Mouse (Mus musculus) hindbrain, embryonic 15.5 days (tissue): ENCODE measurements around the gene Slc27a1. TPM values are rescaled to one million over a fixed set of nuclear protein-coding genes. Genes with fewer than 3 reads are reported as not detected.

ENCODE experiments used
- ATAC-seq: fragments of 200-750 bp; cut with Nextera tagmentation; 2 replicates; pipeline ENCODE4 v1.8.0; 2017; ENCODE audit warnings: low read depth, moderate number of reproducible peaks, moderate TSS enrichment; ENCODE audit not compliant: low FRiP score
- H3K27ac ChIP-seq: fragments of 300-500 bp; sonication (generic); replicated peaks from 2 replicates; pipeline ENCODE4 v1.5.1; 2015; ENCODE audit warnings: mild to moderate bottlenecking, inconsistent platforms
- H3K27me3 ChIP-seq: fragments of 300-500 bp; sonication (generic); 2 replicates; pipeline ENCODE4 v1.6.1; 2015; ENCODE audit warnings: control low read depth, inconsistent platforms
- H3K36me3 ChIP-seq: fragments of 300-500 bp; sonication (generic); 2 replicates; pipeline ENCODE4 v1.6.1; 2015; ENCODE audit warnings: control low read depth, inconsistent platforms
- H3K4me1 ChIP-seq: fragments of 300-500 bp; sonication (generic); replicated peaks from 2 replicates; pipeline ENCODE4 v1.6.1; 2015; ENCODE audit warnings: control low read depth, inconsistent platforms
- H3K4me2 ChIP-seq: fragments of 300-500 bp; sonication (generic); 2 replicates; pipeline ENCODE4 v1.6.1; 2015; ENCODE audit warnings: moderate library complexity, mild to moderate bottlenecking, inconsistent platforms
- H3K4me3 ChIP-seq: fragments of 300-500 bp; sonication (generic); 2 replicates; pipeline ENCODE4 v1.5.1; 2015; ENCODE audit warnings: mild to moderate bottlenecking, inconsistent platforms
- H3K9ac ChIP-seq: fragments of 300-500 bp; sonication (generic); 2 replicates; pipeline ENCODE4 v1.6.1; 2015; ENCODE audit warnings: inconsistent platforms
- H3K9me3 ChIP-seq: fragments of 300-500 bp; sonication (generic); 2 replicates; pipeline ENCODE4 v1.6.1; 2016; ENCODE audit warnings: control low read depth, inconsistent platforms
- WGBS: fragments of 180-500 bp; shearing (Covaris S2); methylation state at CpG from one replicate; pipeline ENCODE4 v1.1.7; 2015; 5-methylcytosine and 5-hydroxymethylcytosine counted together
- polyA plus RNA-seq: library from polyadenylated mRNA; unstranded; fragments of >200 nt; fragmentation: Nextera tagmentation; extraction: Ambion mirVana; gene quantifications from 2 replicates; pipeline ENCODE4 v1.2.1, GENCODE M21; 2015

Gene Slc27a1
- polyA plus RNA-seq, 1 experiment from 2014 or later, result 87.4 TPM

DNA sequence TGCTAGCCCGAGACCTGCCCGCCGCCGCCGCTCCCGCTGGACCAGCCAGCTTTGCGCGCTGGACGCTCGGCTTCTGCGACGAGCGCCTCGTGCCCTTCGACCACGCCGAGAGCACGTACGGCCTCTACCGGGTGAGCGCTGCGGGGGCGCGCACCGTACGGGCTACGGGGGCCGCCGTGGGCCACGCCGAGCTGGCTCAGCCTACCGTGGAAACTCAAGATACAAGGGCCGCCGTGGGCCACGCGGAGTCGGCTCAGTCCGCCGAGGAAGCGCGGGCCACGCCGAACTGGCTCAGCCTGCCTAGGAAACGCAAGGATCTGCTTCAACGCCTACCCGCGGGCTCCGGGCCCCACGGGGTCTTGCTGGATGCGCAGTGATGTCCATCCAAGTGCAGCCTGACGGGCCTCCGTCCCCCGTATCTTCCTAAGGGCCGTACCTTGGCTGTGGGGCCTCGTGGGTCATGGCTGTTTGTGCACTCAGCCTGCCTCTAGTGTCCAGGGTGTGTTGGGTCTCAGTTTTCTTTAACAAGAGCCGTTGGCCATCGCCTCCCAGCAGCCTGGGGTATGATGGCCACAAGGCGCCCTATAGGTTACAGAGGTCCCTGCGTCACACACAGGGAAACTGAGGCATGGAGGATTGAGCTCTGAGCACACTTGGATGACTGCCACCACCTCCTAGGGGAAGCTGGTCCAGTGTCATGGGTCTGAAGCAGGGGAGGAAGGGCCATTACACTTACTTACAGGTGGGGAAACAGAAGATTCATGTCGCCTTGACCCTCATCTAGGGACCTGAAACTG, 23.9 kb downstream of the Slc27a1 start:
- Histone ChIP-seq H3K27ac (peak overlapping the region; percentile 99), H3K4me2 (peak overlapping the region; percentile 97), H3K9ac (peak overlapping the region; percentile 94), H3K9me3 (no peaks in the 10 kb centered on the region), H3K4me1 (peaks cover 34% of the 10 kb centered on the region), H3K36me3 (no peaks in the 10 kb centered on the region), H3K4me3 (peak overlapping the region; percentile 83), H3K27me3 (no peaks in the 10 kb centered on the region)
- peak; percentile 77 for ATAC-seq
- 5% methylated on average over 60 of the region's 60 CpGs for WGBS

DNA sequence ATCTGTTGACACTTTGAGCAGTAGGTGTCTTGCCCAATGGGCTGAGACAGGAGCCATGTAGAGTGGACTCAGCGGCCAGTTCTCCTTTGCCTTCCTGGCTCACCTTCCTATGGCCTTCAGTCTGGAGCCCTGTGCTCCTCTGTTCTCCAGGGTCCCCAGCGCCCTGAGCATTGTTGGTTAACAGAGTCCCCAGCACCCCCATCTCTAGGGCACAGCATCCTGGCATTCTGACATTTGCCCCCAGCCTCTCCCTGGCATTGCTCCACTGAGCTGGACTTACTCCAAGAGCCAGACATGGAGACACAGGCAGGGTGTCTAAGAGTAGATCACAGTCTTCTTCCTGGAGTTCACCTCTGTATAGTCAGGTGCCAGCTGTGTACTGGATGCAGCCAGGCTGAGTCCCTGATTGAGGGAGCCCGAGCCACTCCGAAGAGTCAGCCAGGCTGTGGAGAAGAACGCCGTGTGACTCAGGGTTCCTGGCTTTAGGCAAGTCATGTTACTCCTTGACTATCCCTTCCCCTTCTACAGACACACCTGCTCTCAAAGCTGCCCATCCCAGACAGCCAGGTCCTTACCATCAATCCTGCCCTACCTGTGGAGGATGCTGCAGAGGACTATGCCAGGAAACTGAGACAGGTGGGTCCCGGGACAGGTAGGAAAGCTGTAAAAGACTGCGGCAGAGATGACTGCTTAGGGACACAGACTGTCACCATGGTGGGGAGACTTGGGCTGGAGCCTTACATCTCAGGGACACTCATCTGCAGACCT, 25.1 kb downstream of the Slc27a1 start:
- no peak overlapping the region; the same call in 1 of the 2 replicates for H3K4me3 ChIP-seq
- ATAC-seq, result no peak
- H3K4me2 ChIP-seq, result peak overlapping the region; percentile 97; the same call in 1 of the 2 replicates
- peaks cover 34% of the 10 kb centered on the region for H3K4me1 ChIP-seq
- H3K27me3 ChIP-seq, result no peaks in the 10 kb centered on the region
- H3K36me3 ChIP-seq, result no peaks in the 10 kb centered on the region
- 95% methylated on average over 8 of the region's 8 CpGs for WGBS
- no peaks in the 10 kb centered on the region for H3K9me3 ChIP-seq
- peak overlapping the region; percentile 2; the same call in 1 of the 2 replicates for H3K9ac ChIP-seq
- peak overlapping the region; percentile 99; the same call in 1 of the 2 replicates for H3K27ac ChIP-seq

DNA sequence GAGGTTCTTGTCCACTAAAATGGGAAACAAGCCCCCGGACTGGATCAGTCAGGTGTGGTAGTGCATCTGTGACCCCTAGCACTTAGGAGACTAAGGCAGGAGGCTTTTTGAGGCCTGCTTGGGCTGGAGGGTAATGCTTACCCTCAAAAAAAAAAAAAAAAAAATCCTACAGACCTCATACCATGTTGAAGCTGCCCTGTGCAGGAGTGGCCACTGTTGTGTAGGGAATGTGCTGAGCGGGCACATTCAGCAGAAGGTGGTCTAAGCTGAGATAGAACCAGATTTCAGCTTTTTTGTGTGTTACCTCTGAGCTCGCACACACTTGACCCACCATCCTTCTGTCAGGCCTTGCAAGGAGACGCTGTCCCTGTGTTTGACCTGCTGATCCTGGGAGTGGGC, 25.6 kb downstream of the Slc27a1 start:
- Histone ChIP-seq H3K9ac (0 out of 2 replicates have a peak overlapping the region, but pooled peaks have one; percentile 2), H3K27me3 (no peaks in the 10 kb centered on the region), H3K4me2 (no peak overlapping the region), H3K4me1 (peaks cover 34% of the 10 kb centered on the region), H3K36me3 (no peaks in the 10 kb centered on the region), H3K4me3 (no peak overlapping the region), H3K27ac (no peak overlapping the region), H3K9me3 (no peaks in the 10 kb centered on the region)
- ATAC-seq, result no peak
- 99% methylated on average over 4 of the region's 4 CpGs for WGBS

DNA sequence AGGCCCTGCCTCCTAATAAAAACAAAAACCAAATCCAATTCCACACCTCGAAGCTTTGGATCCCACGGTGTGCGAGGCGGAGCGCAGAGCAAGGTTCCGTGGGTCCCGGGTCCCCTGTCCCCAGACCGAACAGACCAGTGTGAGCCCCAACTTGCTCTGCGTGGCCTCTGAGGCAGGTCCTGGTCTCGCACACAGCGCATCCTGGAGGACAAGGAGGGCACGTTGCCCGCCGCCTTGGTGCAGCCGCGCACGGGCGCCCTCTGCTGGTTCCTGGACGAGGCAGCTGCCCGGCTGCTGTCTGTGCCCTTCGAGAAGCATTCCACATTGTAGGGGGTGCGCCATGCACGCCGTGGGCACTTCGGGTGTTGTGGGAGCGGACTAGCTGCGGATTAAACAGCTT, 27.2 kb downstream of the Slc27a1 start:
- Histone ChIP-seq H3K4me1 (peaks cover 29% of the 10 kb centered on the region), H3K9ac (no peak overlapping the region), H3K36me3 (peaks cover 4% of the 10 kb centered on the region; the same call in 1 of the 2 replicates), H3K4me2 (peak overlapping the region; percentile 29), H3K9me3 (no peaks in the 10 kb centered on the region), H3K27me3 (peaks cover 12% of the 10 kb centered on the region), H3K27ac (no peak overlapping the region), H3K4me3 (peak overlapping the region; percentile 9; the same call in 1 of the 2 replicates)
- no peak for ATAC-seq
- 7% methylated on average over 27 of the region's 27 CpGs for WGBS

DNA sequence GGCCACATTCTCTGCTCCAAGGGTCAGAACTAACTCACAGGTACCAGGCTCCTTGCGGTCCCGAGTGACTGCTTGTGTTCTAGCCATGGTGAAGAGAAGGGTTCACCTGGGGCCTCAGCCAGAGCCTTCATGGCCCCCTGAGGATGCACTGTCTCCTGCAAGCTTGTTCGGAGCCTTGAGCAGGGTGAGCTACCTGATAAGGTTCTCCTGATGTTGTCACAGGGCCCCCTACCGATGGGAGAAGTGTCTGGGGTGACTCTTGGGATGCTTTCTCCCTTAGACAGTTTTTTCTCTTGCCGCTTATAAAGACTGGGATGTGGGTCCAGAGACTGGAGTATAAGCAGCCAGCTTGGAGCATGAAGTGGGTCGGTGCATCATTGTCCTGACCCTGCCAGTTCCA, 27.7 kb downstream of the Slc27a1 start:
- 59% methylated on average over 6 of the region's 6 CpGs for WGBS
- Histone ChIP-seq H3K4me1 (peaks cover 24% of the 10 kb centered on the region), H3K9ac (no peak overlapping the region), H3K27me3 (peaks cover 15% of the 10 kb centered on the region), H3K9me3 (no peaks in the 10 kb centered on the region), H3K4me2 (no peak overlapping the region), H3K36me3 (peaks cover 4% of the 10 kb centered on the region; the same call in 1 of the 2 replicates), H3K4me3 (no peak overlapping the region), H3K27ac (no peak overlapping the region)
- no peak for ATAC-seq

DNA sequence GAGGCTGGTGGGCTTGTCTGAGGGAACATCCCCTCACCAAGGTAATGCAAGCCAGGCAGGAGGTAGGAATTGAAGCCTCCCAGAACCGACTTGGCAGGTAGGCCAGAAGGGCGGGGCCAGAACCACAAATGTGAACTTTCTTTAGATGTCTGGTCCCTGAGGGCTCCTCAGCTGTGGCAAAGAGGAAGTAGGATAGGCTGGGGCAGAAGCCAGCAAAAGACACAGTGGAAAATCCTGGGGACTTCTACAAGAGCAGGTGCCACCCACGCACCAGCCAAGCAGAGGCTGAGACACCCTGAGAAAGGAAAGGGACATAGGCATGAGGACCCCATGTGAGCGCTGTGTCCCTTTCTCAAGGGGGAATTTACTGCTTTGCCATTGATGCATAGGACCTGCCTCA, 28.1 kb downstream of the Slc27a1 start:
- Histone ChIP-seq H3K27me3 (peaks cover 20% of the 10 kb centered on the region), H3K9me3 (no peaks in the 10 kb centered on the region), H3K36me3 (peaks cover 4% of the 10 kb centered on the region; the same call in 1 of the 2 replicates), H3K4me1 (peaks cover 24% of the 10 kb centered on the region), H3K9ac (no peak overlapping the region), H3K4me2 (no peak overlapping the region), H3K27ac (no peak overlapping the region), H3K4me3 (no peak overlapping the region)
- WGBS, result 85% methylated on average over 4 of the region's 4 CpGs
- no peak for ATAC-seq

DNA sequence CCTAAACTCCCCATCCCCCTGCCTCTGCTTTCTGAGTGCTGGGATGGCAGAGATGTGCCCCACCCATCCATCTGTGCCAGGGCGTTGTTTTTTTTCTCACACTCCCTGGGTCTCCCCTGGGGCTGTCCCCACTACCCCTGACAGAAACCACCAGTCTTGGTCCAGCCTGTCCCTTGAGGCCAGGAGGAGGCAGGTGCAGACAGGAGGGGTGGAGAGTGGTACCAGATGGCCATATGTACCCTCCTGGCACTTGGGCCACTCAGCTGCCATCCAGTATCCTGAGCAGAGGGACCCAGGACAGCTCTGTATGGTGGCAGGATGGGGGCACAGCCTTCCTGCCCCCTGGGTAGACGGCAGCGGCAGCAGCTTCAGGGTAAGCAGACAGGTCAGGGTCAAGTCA, 28.8 kb downstream of the Slc27a1 start, which contains the start of gene Fam129c:
TSS of gene Fam129c (plus strand) at position 198 of the 400 bp plus-strand sequence.
- Histone ChIP-seq H3K27me3 (peaks cover 24% of the 10 kb centered on the region), H3K4me1 (peaks cover 29% of the 10 kb centered on the region), H3K4me3 (no peak within 1 kb of the TSS), H3K4me2 (no peak within 1 kb of the TSS), H3K9ac (no peak within 1 kb of the TSS), H3K9me3 (no peaks in the 10 kb centered on the region), H3K36me3 (peaks cover 4% of the 10 kb centered on the region; the same call in 1 of the 2 replicates), H3K27ac (no peak within 1 kb of the TSS)
- WGBS, result 62% methylated on average over 3 of the region's 3 CpGs
- ATAC-seq, result no peak

DNA sequence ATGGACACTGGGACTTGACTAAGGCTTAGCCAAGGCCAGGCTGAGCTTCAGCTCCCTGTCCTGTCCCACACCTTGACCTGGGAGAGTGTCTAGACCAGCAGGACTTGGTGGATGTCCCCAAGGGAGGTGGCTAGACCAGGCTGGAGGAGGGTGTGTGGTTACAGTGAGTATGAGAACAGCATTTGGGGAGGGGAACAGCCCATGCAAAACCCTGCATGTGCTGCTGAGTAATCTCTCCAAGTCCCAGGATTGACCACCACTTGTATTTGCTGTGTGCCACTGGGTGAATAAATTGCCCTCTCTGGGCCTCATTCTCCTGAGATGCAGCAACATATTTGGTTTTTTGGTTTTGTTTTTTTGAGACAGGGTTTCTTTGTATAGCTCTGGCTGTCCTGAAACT, 29.7 kb downstream of the Slc27a1 start:
- H3K9me3 ChIP-seq, result no peaks in the 10 kb centered on the region
- H3K36me3 ChIP-seq, result peaks cover 4% of the 10 kb centered on the region; the same call in 1 of the 2 replicates
- H3K4me3 ChIP-seq, result no peak overlapping the region
- no peak overlapping the region for H3K27ac ChIP-seq
- no peak overlapping the region for H3K4me2 ChIP-seq
- H3K9ac ChIP-seq, result no peak overlapping the region
- peaks cover 30% of the 10 kb centered on the region for H3K4me1 ChIP-seq
- H3K27me3 ChIP-seq, result peaks cover 31% of the 10 kb centered on the region
- ATAC-seq, result no peak

DNA sequence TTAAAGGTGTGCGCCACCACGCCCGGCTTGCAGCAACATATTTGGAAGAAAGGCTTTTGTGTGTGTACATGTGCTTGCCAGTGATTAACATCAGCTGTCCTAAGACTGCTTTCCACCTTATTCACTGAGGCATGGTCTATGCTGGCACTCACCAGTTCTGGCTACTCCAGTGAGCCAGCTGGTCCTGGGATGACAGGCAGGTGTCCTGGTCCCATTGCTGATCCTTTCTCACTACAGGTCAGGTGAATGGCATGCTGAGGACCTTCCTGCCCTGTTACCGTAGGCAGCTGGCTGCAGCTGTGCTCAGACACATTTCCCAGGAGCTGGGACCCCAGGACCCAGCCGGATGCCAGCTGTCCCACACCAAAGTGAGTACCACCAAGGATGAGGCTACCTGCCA, 30.2 kb downstream of the Slc27a1 start:
- Histone ChIP-seq H3K9ac (no peak overlapping the region), H3K9me3 (no peaks in the 10 kb centered on the region), H3K27me3 (peaks cover 35% of the 10 kb centered on the region), H3K4me2 (no peak overlapping the region), H3K27ac (no peak overlapping the region), H3K36me3 (peaks cover 4% of the 10 kb centered on the region; the same call in 1 of the 2 replicates), H3K4me3 (no peak overlapping the region), H3K4me1 (peaks cover 29% of the 10 kb centered on the region)
- 93% methylated on average over 5 of the region's 5 CpGs for WGBS
- no peak for ATAC-seq

DNA sequence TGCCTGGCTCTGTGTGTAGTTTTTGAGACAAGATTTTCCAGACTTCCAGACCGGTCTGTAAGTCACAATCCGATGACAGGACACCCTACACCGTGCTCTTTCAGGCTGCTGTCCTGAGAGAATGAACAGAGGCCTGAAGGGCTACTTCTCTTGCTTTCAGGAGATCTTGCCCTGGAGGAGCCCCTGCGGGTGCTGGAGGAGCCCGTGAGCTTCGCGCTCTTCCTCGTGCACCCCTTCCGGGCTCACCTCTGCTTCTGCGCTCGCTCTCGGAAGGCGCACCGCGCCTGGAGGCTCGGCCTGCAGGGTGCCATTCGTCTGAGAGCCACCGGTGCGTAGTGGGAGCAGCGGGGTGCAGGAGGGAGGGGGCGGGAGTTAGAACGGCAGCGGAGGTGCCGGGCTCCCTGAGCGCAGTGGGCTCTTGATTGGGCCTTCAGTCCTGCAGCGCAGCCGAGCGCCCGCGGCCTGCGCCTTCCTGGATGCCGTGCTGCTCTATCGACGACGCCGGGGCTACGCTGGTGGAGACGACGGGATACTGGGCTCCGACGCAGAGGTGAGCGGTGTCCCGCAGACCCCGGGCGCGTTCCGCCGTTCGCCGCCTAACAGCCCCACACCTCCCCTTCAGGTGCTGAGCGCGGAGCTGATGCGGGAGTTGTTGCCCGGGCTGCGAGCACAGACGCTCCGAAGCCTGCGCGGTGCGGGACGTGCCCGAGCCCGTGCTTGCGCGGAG, 33.4 kb downstream of the Slc27a1 start:
- 4% methylated on average over 65 of the region's 65 CpGs for WGBS
- Histone ChIP-seq H3K27ac (peak overlapping the region; percentile 43; the same call in 1 of the 2 replicates), H3K4me2 (peak overlapping the region; percentile 54), H3K9me3 (no peaks in the 10 kb centered on the region), H3K4me3 (peak overlapping the region; percentile 36), H3K27me3 (peaks cover 43% of the 10 kb centered on the region), H3K9ac (peak overlapping the region; percentile 35), H3K4me1 (peaks cover 18% of the 10 kb centered on the region), H3K36me3 (peaks cover 4% of the 10 kb centered on the region; the same call in 1 of the 2 replicates)
- no peak; the same call in none of the 2 replicates for ATAC-seq

DNA sequence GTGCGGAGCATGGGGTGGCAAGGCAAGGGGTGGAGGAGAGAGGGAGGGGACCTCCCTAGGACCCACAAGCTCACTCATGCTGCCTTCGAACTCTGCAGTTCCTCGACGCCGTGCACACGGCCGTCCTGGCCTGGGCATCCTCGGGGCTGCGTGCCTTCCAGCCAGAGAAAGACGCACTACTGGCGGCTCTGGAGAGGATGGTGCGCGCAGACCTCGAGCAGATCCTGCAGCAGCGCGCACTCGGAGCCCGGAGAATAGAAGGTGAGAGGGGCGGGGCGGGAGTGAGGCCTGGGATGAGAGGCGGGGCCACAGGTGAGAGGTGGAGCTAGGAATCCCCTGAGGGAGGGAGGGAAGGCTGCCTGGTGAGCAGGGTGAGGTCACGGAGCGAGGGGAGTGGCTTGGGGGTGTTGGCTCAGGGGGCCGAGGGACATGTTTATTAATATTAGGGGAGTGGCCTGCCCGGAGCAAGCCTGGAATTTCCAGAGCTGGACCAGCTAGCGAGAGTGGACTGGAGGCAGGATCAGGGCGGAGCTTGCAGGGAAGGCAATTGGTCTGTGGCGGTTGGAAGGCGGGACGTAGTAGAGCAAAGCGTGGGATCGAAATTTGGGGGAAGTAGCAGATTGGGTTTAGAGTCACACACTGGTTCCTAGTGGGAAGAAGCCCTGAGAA, 34.1 kb downstream of the Slc27a1 start:
- 2% methylated on average over 32 of the region's 32 CpGs for WGBS
- Histone ChIP-seq H3K9me3 (no peaks in the 10 kb centered on the region), H3K27me3 (peaks cover 43% of the 10 kb centered on the region), H3K4me2 (peak overlapping the region; percentile 54), H3K36me3 (peaks cover 4% of the 10 kb centered on the region; the same call in 1 of the 2 replicates), H3K9ac (peak overlapping the region; percentile 35), H3K27ac (peak overlapping the region; percentile 43; the same call in 1 of the 2 replicates), H3K4me1 (peaks cover 18% of the 10 kb centered on the region), H3K4me3 (peak overlapping the region; percentile 36)
- peak; percentile 74 for ATAC-seq
